ENCODE assay signal across 18 mouse cellular contexts in genomic region chr3:84032933-84033730, GRCm38 (mm10). TPM values are rescaled to one million over a fixed set of nuclear protein-coding genes. Genes with fewer than 3 reads are reported as not detected.
DNase-seq lines count a peak whose midpoint lies in the region; ATAC-seq lines count a peak whose summit lies in the region.
"Had no signal": no experiment of that assay in that cellular context is flagged by ENCODE, and none has a peak within 500 bp of the region (broad histone marks: within the 10 kb centered on the region; RNA-seq: fewer than 3 reads in every experiment).

No protein-coding gene starts in this region.

- no peak overlapping the region for H3K4me3 ChIP-seq in lung, embryonic 15.5 days
- H3K4me3 ChIP-seq in forebrain, embryonic 12.5 days (replicated peaks) = no peak overlapping the region
- no peak overlapping the region for H3K4me3 ChIP-seq in hindbrain, embryonic 11.5 days (ENCODE audit: low read depth, low read length)
- no peak overlapping the region for H3K4me3 ChIP-seq in midbrain, embryonic 15.5 days
- H3K4me3 ChIP-seq: heart, adult 2 months; limb, embryonic 12.5 days had no signal

- H3K4me1 ChIP-seq in lung, embryonic 15.5 days = peaks cover 28% of the 10 kb centered on the region
- H3K4me1 ChIP-seq in forebrain, embryonic 12.5 days = peaks cover 60% of the 10 kb centered on the region
- peaks cover 2% of the 10 kb centered on the region; the same call in 1 of the 2 replicates for H3K4me1 ChIP-seq in hindbrain, embryonic 11.5 days (replicated peaks; ENCODE audit: control insufficient read depth, insufficient read depth, low read length)
- H3K4me1 ChIP-seq in midbrain, embryonic 15.5 days = peaks cover 49% of the 10 kb centered on the region

- peaks cover 17% of the 10 kb centered on the region for H3K36me3 ChIP-seq in lung, embryonic 15.5 days
- peaks cover 61% of the 10 kb centered on the region for H3K36me3 ChIP-seq in forebrain, embryonic 12.5 days (replicated peaks)
- no peaks in the 10 kb centered on the region for H3K36me3 ChIP-seq in hindbrain, embryonic 11.5 days (ENCODE audit: control insufficient read depth, insufficient read depth, low read length)
- H3K36me3 ChIP-seq in midbrain, embryonic 15.5 days (replicated peaks) = no peaks in the 10 kb centered on the region

- H3K4me2 ChIP-seq in lung, embryonic 15.5 days = no peak overlapping the region
- H3K4me2 ChIP-seq in forebrain, embryonic 12.5 days = peak overlapping the region; percentile 8; the same call in 1 of the 2 replicates
- H3K4me2 ChIP-seq in hindbrain, embryonic 11.5 days (replicated peaks; ENCODE audit: low read depth, low read length) = no peak overlapping the region
- no peak overlapping the region for H3K4me2 ChIP-seq in midbrain, embryonic 15.5 days
- H3K4me2 ChIP-seq: limb, embryonic 12.5 days had no signal

- H3K27ac ChIP-seq in lung, embryonic 15.5 days = no peak overlapping the region
- no peak overlapping the region for H3K27ac ChIP-seq in forebrain, embryonic 12.5 days
- H3K27ac ChIP-seq in hindbrain, embryonic 11.5 days (ENCODE audit: low read depth, low read length) = no peak overlapping the region
- H3K27ac ChIP-seq in midbrain, embryonic 15.5 days = no peak overlapping the region
- H3K27ac ChIP-seq: heart, adult 2 months; limb, embryonic 12.5 days had no signal

- 0 out of 2 replicates have a peak, but pooled peaks have one; percentile 28 for ATAC-seq in lung, embryonic 15.5 days (ENCODE audit: borderline replicate concordance, extremely low read depth, low FRiP score, low TSS enrichment)
- no peak for ATAC-seq in forebrain, embryonic 12.5 days (ENCODE audit: low FRiP score)
- ATAC-seq in hindbrain, embryonic 11.5 days (ENCODE audit: low FRiP score) = 0 out of 2 replicates have a peak, but pooled peaks have one; percentile 34
- ATAC-seq in midbrain, embryonic 15.5 days (replicated peaks) = peak; percentile 12; the same call in 1 of the 2 replicates
- ATAC-seq: lung, postnatal 0 days; Patski had no signal

- H3K9ac ChIP-seq in lung, embryonic 15.5 days = no peak overlapping the region
- H3K9ac ChIP-seq in forebrain, embryonic 12.5 days = no peak overlapping the region
- no peak overlapping the region for H3K9ac ChIP-seq in hindbrain, embryonic 11.5 days (ENCODE audit: low read depth, low read length)
- H3K9ac ChIP-seq in midbrain, embryonic 15.5 days = no peak overlapping the region
- H3K9ac ChIP-seq: limb, embryonic 12.5 days had no signal

- H3K9me3 ChIP-seq in lung, embryonic 15.5 days = no peaks in the 10 kb centered on the region
- H3K9me3 ChIP-seq in forebrain, embryonic 12.5 days = no peaks in the 10 kb centered on the region
- H3K9me3 ChIP-seq in hindbrain, embryonic 11.5 days (ENCODE audit: control insufficient read depth, low read length) = no peaks in the 10 kb centered on the region
- H3K9me3 ChIP-seq in midbrain, embryonic 15.5 days = no peaks in the 10 kb centered on the region
- H3K9me3 ChIP-seq: limb, embryonic 12.5 days had no signal

- 72% methylated on average over 10 of the region's 10 CpGs for WGBS in lung, embryonic 15.5 days
- WGBS in forebrain, embryonic 12.5 days = 77% methylated on average over 10 of the region's 10 CpGs
- WGBS in hindbrain, embryonic 11.5 days = 79% methylated on average over 10 of the region's 10 CpGs
- 78% methylated on average over 10 of the region's 10 CpGs for WGBS in midbrain, embryonic 15.5 days

- no peaks in the 10 kb centered on the region for H3K27me3 ChIP-seq in lung, embryonic 15.5 days
- no peaks in the 10 kb centered on the region for H3K27me3 ChIP-seq in forebrain, embryonic 12.5 days
- no peaks in the 10 kb centered on the region for H3K27me3 ChIP-seq in hindbrain, embryonic 11.5 days (ENCODE audit: control insufficient read depth, insufficient read depth, low read length)
- no peaks in the 10 kb centered on the region for H3K27me3 ChIP-seq in midbrain, embryonic 15.5 days (replicated peaks)
- H3K27me3 ChIP-seq: limb, embryonic 12.5 days; Patski had no signal

- DNase-seq in lung, adult 18-20 months = no peak
- no peak for DNase-seq in hindbrain, embryonic 11.5 days (ENCODE audit: low spot score)
- no peak for DNase-seq in left cerebral cortex, adult 8-10 months (ENCODE audit: low spot score in 2 of 2)
- DNase-seq in yolk sac, embryonic 10.5 days (ENCODE audit: low spot score) = no peak
- DNase-seq in lung, postnatal 25 days (ENCODE audit: low spot score) = no peak
- DNase-seq: cerebellum, adult 11-12 months; heart, adult 2 months; heart, postnatal 4 days; kidney, adult 8-10 months; kidney, postnatal 4 days; right cerebral cortex, postnatal 25 days; thymus, postnatal 25 days had no signal

RNA-seq across cellular contexts. Expression of gene Tmem131l, which starts 6.8 kb away (rescaled TPM):
- 41.6 and 55.9 TPM in 2 replicates for polyA plus RNA-seq in lung, embryonic 15.5 days (2015; fragmentation: Nextera tagmentation; extraction: Ambion mirVana)
- polyA plus RNA-seq in forebrain, embryonic 12.5 days (2016; fragmentation: Nextera tagmentation; extraction: Ambion mirVana) = 116 and 130 TPM in 2 replicates
- 75.8 and 89.0 TPM in 2 replicates for polyA plus RNA-seq in hindbrain, embryonic 11.5 days (2014; fragmentation: Nextera tagmentation; extraction: Ambion mirVana)
- 70.7 and 72.8 TPM in 2 replicates for polyA plus RNA-seq in midbrain, embryonic 15.5 days (2015; fragmentation: Nextera tagmentation; extraction: Ambion mirVana)
- 10 to 100 TPM; 17.5 to 23.7 (median 18.6) TPM for total RNA-seq in left cerebral cortex, adult 8-10 months (2022)
